Mouse (Mus musculus) lung, postnatal 0 days (tissue): ENCODE data around the gene Lpar6.

Source experiments
- CTCF ChIP-seq: IDR thresholded peaks from 2 replicates; pipeline ENCODE4 v1.5.1; 2016; ENCODE audit warnings: antibody characterized with exemption, mild to moderate bottlenecking
- EP300 ChIP-seq: IDR thresholded peaks from 2 replicates; pipeline ENCODE4 v1.6.1; 2016; ENCODE audit warnings: antibody characterized with exemption, mild to moderate bottlenecking, control low read depth

- TF ChIP-seq CTCF, result no peak
- no peak for TF ChIP-seq EP300
These were observed 3.1 kb upstream of the Lpar6 start for GRCm38 (mm10) chr14:73234468-73235031.
